Mouse (Mus musculus) urinary bladder, postnatal 10 days (tissue): ENCODE measurements around the gene Gcm1.

Experiments
- DNase-seq: peaks from one replicate; pipeline ENCODE4 v3.0.0; 2022; ENCODE audit warnings: low spot score

The Gcm1 gene

GRCm38 (mm10) chr9:78051677-78052076, at the start of gene Gcm1:
TSS of gene Gcm1 (plus strand) at chr9:78051924.
- DNase-seq, result no peak

- no peak for DNase-seq
Observed at GRCm38 (mm10) chr9:78003278-78003677, 48.4 kb upstream of the Gcm1 start.

DNA sequence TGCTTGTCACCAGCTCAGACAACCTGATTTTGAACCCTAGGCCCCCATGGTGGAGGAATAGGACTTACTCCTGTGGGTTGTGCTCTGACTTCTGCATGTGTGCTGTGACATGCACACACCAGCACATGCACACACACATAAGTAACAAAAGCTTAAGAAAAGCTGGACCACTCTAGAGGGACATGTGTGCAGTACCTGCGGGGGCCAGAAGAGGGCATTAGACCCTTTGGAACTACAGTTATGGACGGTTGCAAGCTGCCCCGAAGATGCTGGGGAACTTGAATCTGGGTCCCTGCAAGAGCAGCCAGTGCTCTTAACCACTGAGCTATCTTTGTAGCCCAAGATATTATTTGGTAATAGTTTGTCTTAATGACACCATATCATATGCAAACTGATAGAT, 46.2 kb upstream of the Gcm1 start:
- DNase-seq, result no peak

GRCm38 (mm10) chr9:78006209-78007001, 45.3 kb upstream of the Gcm1 start:
- peak; percentile 61 for DNase-seq

GRCm38 (mm10) chr9:78009382-78009781, 42.3 kb upstream of the Gcm1 start:
- DNase-seq, result no peak

DNA sequence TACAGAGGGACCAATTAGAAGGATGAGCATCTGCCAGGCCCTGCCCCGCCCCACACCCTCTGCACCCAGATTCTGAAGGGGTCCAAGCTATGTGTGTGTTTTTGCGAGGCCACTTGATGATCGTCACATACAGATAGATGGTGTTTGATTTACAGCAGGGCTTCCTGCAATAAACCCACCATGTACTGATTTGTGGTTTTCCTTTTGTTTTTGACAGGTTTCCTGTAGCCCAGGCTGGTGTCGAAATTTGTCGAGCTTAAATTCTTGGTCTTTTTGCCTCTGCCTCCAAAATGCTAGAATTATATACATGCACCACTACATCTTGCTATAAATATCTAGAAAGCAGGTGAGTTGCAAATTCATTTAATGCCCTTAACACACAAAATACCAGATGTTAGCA, 41.5 kb upstream of the Gcm1 start:
- DNase-seq, result no peak

- no peak for DNase-seq
Observed at GRCm38 (mm10) chr9:78010707-78011106, 41.0 kb upstream of the Gcm1 start.

DNA sequence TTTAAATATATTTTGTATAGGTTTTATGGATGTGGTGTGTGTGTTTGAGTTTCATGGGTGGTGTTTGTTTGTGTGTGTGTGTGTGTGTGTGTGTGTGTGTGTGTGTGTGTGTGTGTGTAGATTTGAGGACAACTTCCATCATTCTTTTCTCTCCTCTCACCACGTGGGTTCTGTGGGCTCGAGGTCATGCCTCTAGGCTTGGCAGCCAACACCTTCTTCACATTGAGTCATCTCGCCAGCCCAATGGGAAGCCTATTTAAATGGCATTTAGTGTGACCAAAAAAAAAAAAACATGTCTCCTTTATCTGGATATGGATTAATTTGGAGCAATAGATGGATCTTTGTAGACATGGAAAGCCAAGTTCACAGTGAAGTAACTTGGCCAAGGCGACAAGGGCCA, 39.7 kb upstream of the Gcm1 start:
- DNase-seq, result no peak

GRCm38 (mm10) chr9:78012681-78013080, 39.0 kb upstream of the Gcm1 start:
- no peak for DNase-seq

- DNase-seq, result no peak
Observed at GRCm38 (mm10) chr9:78013813-78014212, 37.9 kb upstream of the Gcm1 start.

DNA sequence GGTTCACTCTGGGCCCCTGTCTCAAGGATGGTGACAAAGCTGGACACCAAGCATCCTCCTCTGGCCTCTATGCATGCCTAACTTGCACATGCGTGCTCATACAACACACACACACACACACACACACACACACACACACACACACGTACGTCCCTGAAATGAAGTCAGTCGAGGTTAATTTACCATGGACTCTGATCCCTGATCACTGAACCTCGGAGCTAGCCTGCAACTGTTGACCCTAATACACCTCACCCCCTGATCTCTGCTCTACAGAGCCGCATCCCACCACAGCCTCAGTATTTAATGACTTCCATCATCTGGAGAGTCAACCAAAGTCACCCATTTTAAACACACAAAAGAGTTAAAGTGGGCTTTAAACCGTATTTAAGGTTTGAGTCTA, 35.9 kb upstream of the Gcm1 start:
- DNase-seq, result no peak

DNA sequence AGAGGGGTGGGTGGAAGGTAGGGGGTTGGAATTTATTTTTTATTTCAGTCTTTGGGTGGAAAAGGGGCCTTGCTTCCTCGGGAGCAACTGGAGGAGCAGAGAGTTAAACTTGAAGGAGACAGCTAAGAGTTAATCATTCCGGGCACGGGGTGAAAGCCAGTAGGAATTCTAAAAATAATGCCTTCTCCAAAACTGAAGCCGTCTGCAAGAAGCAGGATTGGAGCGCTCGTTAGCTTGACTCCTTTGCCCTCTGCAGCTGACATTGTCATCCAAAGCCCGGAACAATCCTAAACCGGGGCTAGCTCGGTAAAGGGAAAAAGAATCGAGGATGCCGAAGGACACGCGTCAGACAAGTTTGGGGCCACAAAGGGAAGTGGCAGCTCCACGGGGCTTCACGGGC, 35.4 kb upstream of the Gcm1 start:
- DNase-seq, result no peak

GRCm38 (mm10) chr9:78021256-78021655, 30.5 kb upstream of the Gcm1 start:
- DNase-seq, result no peak

- no peak for DNase-seq
Observed at GRCm38 (mm10) chr9:78022187-78022945, 29.4 kb upstream of the Gcm1 start.

DNA sequence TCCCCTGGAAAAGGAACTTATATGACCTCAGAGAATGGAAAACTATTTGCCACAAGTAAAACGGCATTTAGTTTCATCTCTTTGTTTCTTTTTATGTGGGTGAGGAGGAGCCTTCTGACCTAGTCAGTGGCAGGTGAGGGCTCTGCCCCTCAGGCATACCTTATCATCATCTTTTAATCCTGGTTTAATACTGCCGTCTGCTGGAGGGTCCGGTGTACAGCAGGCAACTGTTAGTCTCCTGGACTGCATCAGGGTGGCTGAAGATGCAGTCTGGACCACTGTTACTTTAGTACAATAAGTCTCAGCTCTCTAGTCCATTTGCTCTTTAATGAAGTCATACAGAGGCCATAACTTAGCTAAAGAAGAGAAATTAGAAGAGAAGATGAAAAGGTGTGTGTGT, 26.9 kb upstream of the Gcm1 start:
- no peak for DNase-seq

DNA sequence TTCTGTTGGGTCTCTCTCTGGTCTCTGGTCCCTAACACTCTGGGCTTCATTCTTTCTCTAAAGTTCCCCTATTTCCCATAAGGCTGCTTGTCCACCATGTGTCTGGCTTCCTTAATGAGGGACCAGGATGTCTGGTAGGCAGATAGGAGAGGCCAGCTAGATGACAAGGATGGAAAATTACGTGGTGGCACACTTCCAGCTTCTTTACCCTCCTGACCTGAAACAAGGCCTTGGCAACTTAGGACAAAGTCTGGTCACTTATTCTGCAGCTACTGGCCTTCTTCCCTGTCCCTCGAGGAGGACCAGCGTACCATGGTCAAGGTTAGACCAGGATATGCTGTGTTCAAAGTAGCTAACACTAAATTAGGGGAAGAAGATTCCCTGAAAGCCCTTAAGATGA, 24.6 kb upstream of the Gcm1 start:
- no peak for DNase-seq

- DNase-seq, result no peak
Observed at GRCm38 (mm10) chr9:78030835-78031456, 20.8 kb upstream of the Gcm1 start.

- no peak for DNase-seq
Observed at GRCm38 (mm10) chr9:78032930-78033329, 18.8 kb upstream of the Gcm1 start.

GRCm38 (mm10) chr9:78035296-78035695, 16.4 kb upstream of the Gcm1 start:
- DNase-seq, result no peak

DNA sequence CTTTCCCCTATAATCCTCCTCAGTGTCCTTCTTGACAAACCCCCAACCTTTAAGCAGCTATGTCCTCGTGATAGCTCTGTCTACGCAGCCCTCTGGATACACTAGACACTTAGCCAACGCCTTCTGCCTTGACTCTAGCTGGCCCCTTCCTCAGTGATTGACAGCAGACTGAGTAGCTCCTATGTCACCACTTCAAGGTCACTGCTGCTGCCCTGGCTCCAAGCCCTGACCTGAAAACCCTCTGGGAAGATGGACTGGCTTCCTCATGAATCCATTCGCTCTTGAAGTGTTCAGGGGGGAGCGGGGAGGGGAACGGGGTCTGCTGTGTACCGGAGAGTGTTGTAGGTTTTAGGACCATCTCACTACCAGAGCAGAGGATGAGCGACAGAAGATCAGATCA, 15.9 kb upstream of the Gcm1 start:
- no peak for DNase-seq

GRCm38 (mm10) chr9:78038755-78039489, 12.8 kb upstream of the Gcm1 start:
- peak; percentile 26 for DNase-seq

DNA sequence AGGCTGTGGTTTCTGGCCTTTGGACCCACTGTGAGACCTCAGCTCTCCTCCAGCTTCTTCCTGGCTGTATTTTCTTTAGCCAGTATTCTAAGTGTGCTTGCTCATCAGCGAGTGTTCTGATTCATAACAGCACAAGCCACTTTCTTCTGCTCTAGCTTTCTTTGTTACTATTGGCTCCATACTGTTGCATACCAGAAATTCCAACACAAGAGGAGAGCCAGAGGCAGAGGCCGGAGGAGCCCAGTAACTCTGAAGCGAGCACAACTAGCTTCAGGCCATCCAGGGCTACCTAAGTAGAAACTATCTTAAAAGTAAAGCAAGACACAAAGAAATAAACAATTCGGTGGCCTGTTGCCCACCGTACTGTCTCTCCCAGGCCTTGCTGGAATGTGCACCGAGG, 6.6 kb upstream of the Gcm1 start:
- DNase-seq, result no peak
